Mouse (Mus musculus): Measurements from ENCODE around the gene Ccdc63. TPM values are rescaled to one million over a fixed set of nuclear protein-coding genes. Genes with fewer than 3 reads are reported as not detected.
A peak's percentile ranks its signal among the peaks of the same experiment; 100 is the strongest.

Gene Ccdc63
- polyA plus RNA-seq, 1 experiment from 2014 or later, result 0.04 TPM

DNA sequence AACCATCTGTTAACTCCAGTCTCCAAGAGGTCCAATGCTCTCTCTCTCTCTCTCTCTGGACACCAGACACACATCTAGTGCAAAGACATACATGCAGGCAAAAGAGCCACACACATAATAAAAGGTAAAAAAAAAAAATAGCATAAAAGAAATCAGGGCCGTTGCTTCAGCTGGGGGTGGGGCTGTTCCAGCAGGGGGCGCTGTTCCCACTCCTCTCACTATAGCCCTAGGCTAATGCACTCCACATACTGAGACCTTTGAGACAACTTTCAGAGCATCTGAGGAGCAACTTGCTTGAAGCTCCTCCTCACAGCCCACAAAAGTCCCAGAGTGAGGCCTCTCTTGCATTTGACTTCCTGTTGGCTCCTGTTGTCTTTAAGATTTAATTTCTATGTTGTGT lies 36.4 kb downstream of the Ccdc63 start:
- no peak overlapping the region for H3K27ac ChIP-seq (ENCODE audit: low read length)
- ATAC-seq (ENCODE audit: low read depth), result no peak
- no peak overlapping the region for H3K9ac ChIP-seq (ENCODE audit: low read length)
- no peaks in the 10 kb centered on the region for H3K36me3 ChIP-seq (ENCODE audit: control insufficient read depth, insufficient read depth, low read length)
- no peak overlapping the region for H3K4me3 ChIP-seq (ENCODE audit: low read length)
- peaks cover 11% of the 10 kb centered on the region for H3K27me3 ChIP-seq (ENCODE audit: control insufficient read depth, insufficient read depth, low read depth, low read length)
- 15% methylated on average over 2 of the region's 2 CpGs for WGBS
- peaks cover 2% of the 10 kb centered on the region for H3K4me1 ChIP-seq (replicated peaks; ENCODE audit: control insufficient read depth, insufficient read depth, low read length)
- H3K4me2 ChIP-seq (ENCODE audit: low read depth, low read length), result no peak overlapping the region
- no peaks in the 10 kb centered on the region for H3K9me3 ChIP-seq (ENCODE audit: control insufficient read depth, low read length)

- no peaks in the 10 kb centered on the region for H3K9me3 ChIP-seq (ENCODE audit: control insufficient read depth, low read length)
- no peak overlapping the region for H3K4me3 ChIP-seq (ENCODE audit: low read length)
- H3K36me3 ChIP-seq (ENCODE audit: control insufficient read depth, insufficient read depth, low read length), result no peaks in the 10 kb centered on the region
- peak overlapping the region; percentile 39 for H3K4me2 ChIP-seq (ENCODE audit: low read depth, low read length)
- ATAC-seq (ENCODE audit: low read depth), result no peak
- H3K27me3 ChIP-seq (ENCODE audit: control insufficient read depth, insufficient read depth, low read depth, low read length), result peaks cover 11% of the 10 kb centered on the region
- 0 out of 2 replicates have a peak overlapping the region, but pooled peaks have one; percentile 35 for H3K9ac ChIP-seq (ENCODE audit: low read length)
- H3K27ac ChIP-seq (ENCODE audit: low read length), result no peak overlapping the region
- whole genome bisulfite sequencing, result 29% methylated on average over 12 of the region's 12 CpGs
- H3K4me1 ChIP-seq (replicated peaks; ENCODE audit: control insufficient read depth, insufficient read depth, low read length), result no peaks in the 10 kb centered on the region; the same call in 1 of the 2 replicates
Measured at GRCm38 (mm10) chr5:122103075-122103474, 37.5 kb downstream of the Ccdc63 start.

- H3K9ac ChIP-seq (ENCODE audit: low read length), result no peak overlapping the region
- H3K36me3 ChIP-seq (ENCODE audit: control insufficient read depth, insufficient read depth, low read length), result no peaks in the 10 kb centered on the region
- H3K9me3 ChIP-seq (ENCODE audit: control insufficient read depth, low read length), result no peaks in the 10 kb centered on the region
- H3K27me3 ChIP-seq (ENCODE audit: control insufficient read depth, insufficient read depth, low read depth, low read length), result peaks cover 11% of the 10 kb centered on the region
- H3K27ac ChIP-seq (ENCODE audit: low read length), result no peak overlapping the region
- no peak for ATAC-seq (ENCODE audit: low read depth)
- H3K4me2 ChIP-seq (ENCODE audit: low read depth, low read length), result peak overlapping the region; percentile 39
- H3K4me1 ChIP-seq (replicated peaks; ENCODE audit: control insufficient read depth, insufficient read depth, low read length), result no peaks in the 10 kb centered on the region; the same call in 1 of the 2 replicates
- H3K4me3 ChIP-seq (ENCODE audit: low read length), result no peak overlapping the region
- 15% methylated on average over 6 of the region's 7 CpGs for WGBS
Measured at GRCm38 (mm10) chr5:122102476-122103050, 38.1 kb downstream of the Ccdc63 start.

DNA sequence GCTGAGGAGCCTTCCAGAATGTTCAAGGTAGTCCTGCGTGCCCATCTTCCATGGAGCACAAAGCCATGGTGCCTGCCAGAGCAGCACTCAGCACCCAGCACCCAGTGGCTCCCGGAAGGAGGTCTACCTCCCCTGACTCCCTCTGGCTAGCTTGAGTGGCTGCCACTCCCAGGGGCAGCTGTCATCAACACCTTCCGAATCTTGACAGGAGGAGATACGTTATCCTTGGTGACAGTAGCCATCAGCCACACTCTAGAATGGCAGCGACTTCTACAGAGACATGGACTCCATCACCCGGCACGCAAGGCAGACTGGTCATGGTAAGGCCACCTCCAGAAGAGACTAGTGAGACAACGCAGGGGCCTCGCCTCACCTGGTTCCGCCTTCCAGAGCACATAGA lies 46.2 kb downstream of the Ccdc63 start:
- no peak overlapping the region for H3K4me3 ChIP-seq (ENCODE audit: low read length)
- H3K9ac ChIP-seq (ENCODE audit: low read length), result no peak overlapping the region
- H3K4me2 ChIP-seq (ENCODE audit: low read depth, low read length), result no peak overlapping the region
- no peaks in the 10 kb centered on the region for H3K4me1 ChIP-seq (replicated peaks; ENCODE audit: control insufficient read depth, insufficient read depth, low read length)
- H3K36me3 ChIP-seq (ENCODE audit: control insufficient read depth, insufficient read depth, low read length), result no peaks in the 10 kb centered on the region
- H3K27ac ChIP-seq (ENCODE audit: low read length), result no peak overlapping the region
- no peaks in the 10 kb centered on the region for H3K9me3 ChIP-seq (ENCODE audit: control insufficient read depth, low read length)
- no peak for ATAC-seq (ENCODE audit: low read depth)
- WGBS, result 66% methylated on average over 10 of the region's 10 CpGs
- no peaks in the 10 kb centered on the region for H3K27me3 ChIP-seq (ENCODE audit: control insufficient read depth, insufficient read depth, low read depth, low read length)

DNA sequence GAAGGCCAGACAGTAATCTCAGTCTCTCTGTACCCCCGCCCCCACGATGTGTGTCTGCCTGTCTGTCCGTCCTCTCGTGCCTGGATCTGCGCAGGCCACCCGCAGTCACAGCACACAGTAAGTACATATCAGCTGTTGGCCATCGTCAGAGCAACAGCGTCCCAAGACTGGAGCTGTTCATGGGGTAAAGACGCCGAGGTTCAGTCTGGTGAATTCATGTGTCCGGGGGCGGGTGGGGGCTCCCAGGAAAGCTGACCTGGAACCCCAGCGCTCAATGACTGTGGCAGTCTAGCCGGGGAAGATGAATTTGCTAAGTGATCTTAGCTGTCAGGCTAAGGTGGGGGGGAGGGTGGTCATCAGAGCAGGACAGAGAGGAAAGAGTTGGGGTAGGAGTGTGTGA lies 46.9 kb downstream of the Ccdc63 start:
- Histone ChIP-seq H3K9me3 (ENCODE audit: control insufficient read depth, low read length) (no peaks in the 10 kb centered on the region), H3K27ac (ENCODE audit: low read length) (no peak overlapping the region)

DNA sequence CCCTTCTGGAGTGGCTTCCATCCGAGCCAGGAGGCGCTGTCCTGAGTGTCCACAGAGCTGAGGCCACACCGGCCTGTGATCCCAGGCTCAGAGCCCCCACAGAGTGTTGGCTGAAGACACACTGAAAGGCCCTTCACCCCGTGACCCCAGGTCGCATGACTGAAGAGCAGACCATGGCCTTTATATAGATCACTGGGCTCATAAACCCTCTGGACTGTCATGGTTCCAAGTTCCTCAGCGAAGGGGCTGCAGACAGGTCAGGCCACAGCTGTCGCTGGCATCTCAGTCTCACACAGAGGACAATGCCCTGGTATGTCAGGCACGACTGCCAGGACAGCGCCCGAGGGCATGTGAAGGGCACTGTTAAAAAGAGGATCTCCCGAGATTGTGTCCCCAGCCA lies 47.8 kb downstream of the Ccdc63 start:
- H3K4me1 ChIP-seq (replicated peaks; ENCODE audit: control insufficient read depth, insufficient read depth, low read length), result no peaks in the 10 kb centered on the region
- 0 out of 2 replicates have a peak, but pooled peaks have one; percentile 9 for ATAC-seq (ENCODE audit: low read depth)
- H3K9ac ChIP-seq (ENCODE audit: low read length), result no peak overlapping the region
- H3K36me3 ChIP-seq (ENCODE audit: control insufficient read depth, insufficient read depth, low read length), result no peaks in the 10 kb centered on the region
- H3K27me3 ChIP-seq (ENCODE audit: control insufficient read depth, insufficient read depth, low read depth, low read length), result no peaks in the 10 kb centered on the region
- H3K4me3 ChIP-seq (ENCODE audit: low read length), result no peak overlapping the region
- no peak overlapping the region for H3K27ac ChIP-seq (ENCODE audit: low read length)
- WGBS, result 65% methylated on average over 11 of the region's 11 CpGs
- H3K4me2 ChIP-seq (ENCODE audit: low read depth, low read length), result no peak overlapping the region
- no peaks in the 10 kb centered on the region for H3K9me3 ChIP-seq (ENCODE audit: control insufficient read depth, low read length)

More for the DNA sequence above, 46.9 kb downstream of the Ccdc63 start:
- ATAC-seq (ENCODE audit: low read depth), result no peak
- Histone ChIP-seq H3K4me2 (ENCODE audit: low read depth, low read length) (no peak overlapping the region), H3K4me3 (ENCODE audit: low read length) (no peak overlapping the region), H3K27me3 (ENCODE audit: control insufficient read depth, insufficient read depth, low read depth, low read length) (no peaks in the 10 kb centered on the region), H3K9ac (ENCODE audit: low read length) (no peak overlapping the region), H3K36me3 (ENCODE audit: control insufficient read depth, insufficient read depth, low read length) (no peaks in the 10 kb centered on the region), H3K4me1 (replicated peaks; ENCODE audit: control insufficient read depth, insufficient read depth, low read length) (no peaks in the 10 kb centered on the region)
- 75% methylated on average over 14 of the region's 14 CpGs for WGBS

DNA sequence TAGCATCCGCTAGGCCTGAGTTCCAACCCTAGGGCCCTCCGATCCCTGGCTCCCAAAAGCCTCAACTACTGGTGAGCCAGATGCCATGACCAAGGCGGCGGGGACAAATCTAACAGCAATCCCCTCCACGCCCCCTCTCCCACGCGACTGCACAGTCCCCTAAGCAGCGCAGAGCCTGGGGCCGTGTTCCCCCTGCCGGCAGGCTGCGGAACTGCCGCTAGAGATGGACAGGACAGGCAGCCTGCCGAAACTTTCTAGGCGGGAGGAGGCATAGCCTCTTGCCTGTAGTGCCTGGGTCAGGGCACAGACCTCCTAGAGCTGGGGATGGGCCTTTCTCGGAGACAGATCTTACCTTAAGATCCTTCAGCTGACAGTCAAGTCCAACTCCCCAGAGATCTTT lies 49.6 kb downstream of the Ccdc63 start:
- Histone ChIP-seq H3K27ac (ENCODE audit: low read length) (no peak overlapping the region), H3K4me3 (ENCODE audit: low read length) (no peak overlapping the region), H3K9me3 (ENCODE audit: control insufficient read depth, low read length) (no peaks in the 10 kb centered on the region), H3K4me2 (ENCODE audit: low read depth, low read length) (no peak overlapping the region), H3K4me1 (replicated peaks; ENCODE audit: control insufficient read depth, insufficient read depth, low read length) (no peaks in the 10 kb centered on the region), H3K36me3 (ENCODE audit: control insufficient read depth, insufficient read depth, low read length) (no peaks in the 10 kb centered on the region), H3K9ac (ENCODE audit: low read length) (no peak overlapping the region), H3K27me3 (ENCODE audit: control insufficient read depth, insufficient read depth, low read depth, low read length) (no peaks in the 10 kb centered on the region)
- 0 out of 2 replicates have a peak, but pooled peaks have one; percentile 50 for ATAC-seq (ENCODE audit: low read depth)
- WGBS, result 14% methylated on average over 15 of the region's 15 CpGs

- Histone ChIP-seq H3K27ac (ENCODE audit: low read length) (no peak overlapping the region), H3K36me3 (ENCODE audit: control insufficient read depth, insufficient read depth, low read length) (no peaks in the 10 kb centered on the region), H3K27me3 (ENCODE audit: control insufficient read depth, insufficient read depth, low read depth, low read length) (no peaks in the 10 kb centered on the region), H3K4me2 (ENCODE audit: low read depth, low read length) (no peak overlapping the region), H3K9me3 (ENCODE audit: control insufficient read depth, low read length) (no peaks in the 10 kb centered on the region), H3K4me1 (replicated peaks; ENCODE audit: control insufficient read depth, insufficient read depth, low read length) (no peaks in the 10 kb centered on the region), H3K9ac (ENCODE audit: low read length) (no peak overlapping the region), H3K4me3 (ENCODE audit: low read length) (no peak overlapping the region)
- ATAC-seq (ENCODE audit: low read depth), result no peak
- WGBS, result 77% methylated on average over 8 of the region's 8 CpGs
Measured at GRCm38 (mm10) chr5:122089664-122090063, 51.0 kb downstream of the Ccdc63 start.

DNA sequence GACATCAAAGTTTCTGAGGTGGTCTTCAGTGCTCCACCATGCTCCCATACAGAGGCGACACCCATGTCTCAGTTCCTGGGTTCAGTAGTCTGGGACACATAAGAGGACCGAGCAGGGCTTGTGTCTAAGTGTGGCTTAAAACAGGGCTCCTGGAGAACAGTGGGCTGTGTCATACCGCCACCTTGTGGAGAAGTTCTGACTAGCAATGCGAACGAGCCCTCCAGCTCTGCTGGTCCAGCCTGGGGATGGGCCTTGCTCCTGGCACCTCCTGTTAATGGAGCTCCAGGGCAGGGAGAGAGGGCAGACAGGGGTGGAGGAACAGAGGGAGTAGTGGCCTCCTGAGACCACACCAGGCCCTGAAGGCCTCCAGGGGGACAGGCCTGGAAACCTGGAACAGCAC lies 51.7 kb downstream of the Ccdc63 start:
- Histone ChIP-seq H3K36me3 (ENCODE audit: control insufficient read depth, insufficient read depth, low read length) (no peaks in the 10 kb centered on the region), H3K4me3 (ENCODE audit: low read length) (no peak overlapping the region), H3K9me3 (ENCODE audit: control insufficient read depth, low read length) (no peaks in the 10 kb centered on the region), H3K4me1 (replicated peaks; ENCODE audit: control insufficient read depth, insufficient read depth, low read length) (no peaks in the 10 kb centered on the region), H3K4me2 (ENCODE audit: low read depth, low read length) (no peak overlapping the region), H3K9ac (ENCODE audit: low read length) (no peak overlapping the region), H3K27me3 (ENCODE audit: control insufficient read depth, insufficient read depth, low read depth, low read length) (no peaks in the 10 kb centered on the region), H3K27ac (ENCODE audit: low read length) (no peak overlapping the region)
- WGBS, result under 1% methylated on average over 5 of the region's 5 CpGs
- ATAC-seq (ENCODE audit: low read depth), result peak; percentile 87

DNA sequence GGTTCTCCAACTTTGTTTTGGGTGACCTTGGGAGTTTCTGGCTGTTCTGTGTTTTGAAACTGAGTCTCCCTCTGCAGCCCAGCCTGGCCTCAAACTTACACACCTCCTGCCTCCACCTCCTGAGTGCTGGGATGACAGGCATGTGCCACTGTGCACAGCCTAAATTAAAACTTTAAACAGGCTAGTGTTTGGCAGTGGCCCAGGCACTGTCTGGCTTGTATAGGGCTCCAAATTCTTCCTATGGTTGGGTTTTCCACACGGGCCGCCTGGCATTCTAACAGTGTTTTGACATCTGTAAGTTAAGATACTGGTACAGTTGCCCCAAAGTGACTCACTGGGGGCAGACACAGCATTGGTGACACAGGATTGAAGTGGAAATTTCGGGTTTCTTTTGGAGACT lies 54.5 kb downstream of the Ccdc63 start:
- no peak overlapping the region for H3K4me3 ChIP-seq (ENCODE audit: low read length)
- no peak overlapping the region for H3K4me2 ChIP-seq (ENCODE audit: low read depth, low read length)
- H3K27ac ChIP-seq (ENCODE audit: low read length), result no peak overlapping the region
- no peak overlapping the region for H3K9ac ChIP-seq (ENCODE audit: low read length)
- no peak for ATAC-seq (ENCODE audit: low read depth)
- no peaks in the 10 kb centered on the region for H3K36me3 ChIP-seq (ENCODE audit: control insufficient read depth, insufficient read depth, low read length)
- no peaks in the 10 kb centered on the region for H3K9me3 ChIP-seq (ENCODE audit: control insufficient read depth, low read length)
- H3K4me1 ChIP-seq (replicated peaks; ENCODE audit: control insufficient read depth, insufficient read depth, low read length), result no peaks in the 10 kb centered on the region
- 52% methylated on average over 3 of the region's 3 CpGs for WGBS
- H3K27me3 ChIP-seq (ENCODE audit: control insufficient read depth, insufficient read depth, low read depth, low read length), result no peaks in the 10 kb centered on the region
